Mouse (Mus musculus) thymus, adult 2 months (tissue): ENCODE data around the gene Prkcz. TPM values are rescaled to one million over a fixed set of nuclear protein-coding genes. Genes with fewer than 3 reads are reported as not detected.
A peak's percentile ranks its signal among the peaks of the same experiment; 100 is the strongest.

ENCODE experiments used
- DNase-seq: peaks from one replicate; pipeline ENCODE4 v3.0.0; 2021
- H3K27ac ChIP-seq: fragments of 200-500 bp; 2 replicates; pipeline ENCODE4 v1.5.1; 2012; ENCODE audit warnings: low read length, control low read depth; ENCODE audit not compliant: control insufficient read depth, insufficient read depth
- H3K27me3 ChIP-seq: fragments of 200-500 bp; 2 replicates; pipeline ENCODE4 v1.6.1; 2012; ENCODE audit warnings: mild to moderate bottlenecking, low read length, moderate library complexity, mixed read lengths; ENCODE audit not compliant: control insufficient read depth, insufficient read depth
- H3K36me3 ChIP-seq: fragments of 200-500 bp; 2 replicates; pipeline ENCODE4 v1.6.1; 2012; ENCODE audit warnings: mild to moderate bottlenecking, low read length, moderate library complexity; ENCODE audit not compliant: control insufficient read depth, insufficient read depth
- H3K4me1 ChIP-seq: fragments of 200-500 bp; replicated peaks from 2 replicates; pipeline ENCODE4 v1.6.1; 2012; ENCODE audit warnings: low read length; ENCODE audit not compliant: control insufficient read depth, insufficient read depth
- H3K4me3 ChIP-seq: fragments of 200-500 bp; 2 replicates; pipeline ENCODE4 v1.5.1; 2012; ENCODE audit warnings: mild to moderate bottlenecking, low read length, control low read depth, moderate library complexity; ENCODE audit not compliant: control insufficient read depth, insufficient read depth
- CTCF ChIP-seq: fragments of 200-500 bp; IDR thresholded peaks from 2 replicates; pipeline ENCODE4 v1.5.1; 2012; ENCODE audit warnings: mild to moderate bottlenecking, control low read depth, low read length, moderate library complexity, borderline replicate concordance; ENCODE audit not compliant: control insufficient read depth, poor library complexity, insufficient read depth; ENCODE audit errors: extremely low read depth
- POLR2A ChIP-seq: fragments of 200-500 bp; IDR thresholded peaks from 2 replicates; pipeline ENCODE4 v1.6.1; 2012; ENCODE audit warnings: mild to moderate bottlenecking, low read length, control low read depth, moderate library complexity; ENCODE audit not compliant: control insufficient read depth, poor library complexity, insufficient read depth; ENCODE audit errors: extremely low read depth
- WGBS: fragments of 180-500 bp; shearing (Covaris S2); methylation state at CpG from one replicate; pipeline ENCODE4 v1.1.7; 2018; 5-methylcytosine and 5-hydroxymethylcytosine counted together
- polyA plus RNA-seq: library from polyadenylated mRNA; depleted of rRNA; stranded (reverse); fragments of >200 nt; gene quantifications from 2 replicates; pipeline ENCODE4 v1.2.3, GENCODE M21; 2012

The Prkcz gene
- polyA plus RNA-seq, 1 experiment: 8.5 TPM

GRCm38 (mm10) chr4:155352581-155352980 is 8.6 kb downstream of the Prkcz start:
- H3K27ac ChIP-seq: peak overlapping the region; percentile 16
- H3K27me3 ChIP-seq: no peaks in the 10 kb centered on the region
- no peaks in the 10 kb centered on the region for H3K36me3 ChIP-seq
- TF ChIP-seq POLR2A (no peak), CTCF (no peak)
- peak; percentile 68 for DNase-seq
- no peak overlapping the region for H3K4me3 ChIP-seq
- WGBS: 6% methylated on average over 3 of the region's 3 CpGs
- peaks cover 27% of the 10 kb centered on the region for H3K4me1 ChIP-seq

GRCm38 (mm10) chr4:155346350-155346749 is 14.8 kb downstream of the Prkcz start:
- no peak overlapping the region for H3K4me3 ChIP-seq
- TF ChIP-seq CTCF: no peak
- TF ChIP-seq POLR2A: no peak
- WGBS: 12% methylated on average over 12 of the region's 12 CpGs
- no peak overlapping the region for H3K27ac ChIP-seq
- H3K36me3 ChIP-seq: no peaks in the 10 kb centered on the region
- H3K27me3 ChIP-seq: peaks cover 12% of the 10 kb centered on the region; the same call in 1 of the 2 replicates
- no peak for DNase-seq
- H3K4me1 ChIP-seq: peaks cover 19% of the 10 kb centered on the region

GRCm38 (mm10) chr4:155345608-155345953 is 15.6 kb downstream of the Prkcz start:
- Histone ChIP-seq H3K4me1 (peaks cover 19% of the 10 kb centered on the region), H3K4me3 (peak overlapping the region; percentile 17), H3K27me3 (peaks cover 12% of the 10 kb centered on the region; the same call in 1 of the 2 replicates), H3K36me3 (no peaks in the 10 kb centered on the region), H3K27ac (no peak overlapping the region)
- DNase-seq: peak; percentile 29
- TF ChIP-seq POLR2A (no peak), CTCF (no peak)
- 5% methylated on average over 16 of the region's 16 CpGs for WGBS

- Histone ChIP-seq H3K4me3 (peak overlapping the region; percentile 17), H3K27ac (no peak overlapping the region), H3K36me3 (no peaks in the 10 kb centered on the region), H3K4me1 (peaks cover 19% of the 10 kb centered on the region), H3K27me3 (peaks cover 12% of the 10 kb centered on the region; the same call in 1 of the 2 replicates)
- TF ChIP-seq POLR2A (no peak), CTCF (no peak)
- peak; percentile 35 for DNase-seq
- 13% methylated on average over 47 of the region's 47 CpGs for WGBS
These were observed 16.2 kb downstream of the Prkcz start for GRCm38 (mm10) chr4:155344716-155345607.

- H3K27ac ChIP-seq: no peak overlapping the region
- H3K4me3 ChIP-seq: no peak overlapping the region
- H3K4me1 ChIP-seq: peaks cover 19% of the 10 kb centered on the region
- WGBS: 60% methylated on average over 3 of the region's 3 CpGs
- TF ChIP-seq CTCF: no peak
- TF ChIP-seq POLR2A: no peak
- H3K27me3 ChIP-seq: peaks cover 12% of the 10 kb centered on the region; the same call in 1 of the 2 replicates
- H3K36me3 ChIP-seq: no peaks in the 10 kb centered on the region
- DNase-seq: no peak
These were observed 16.9 kb downstream of the Prkcz start for GRCm38 (mm10) chr4:155344299-155344600.

- Histone ChIP-seq H3K27me3 (peaks cover 12% of the 10 kb centered on the region; the same call in 1 of the 2 replicates), H3K4me3 (no peak overlapping the region), H3K36me3 (no peaks in the 10 kb centered on the region), H3K4me1 (peaks cover 19% of the 10 kb centered on the region), H3K27ac (no peak overlapping the region)
- WGBS: 88% methylated on average over 14 of the region's 14 CpGs
- DNase-seq: no peak
- TF ChIP-seq POLR2A (no peak), CTCF (no peak)
These were observed 17.5 kb downstream of the Prkcz start for GRCm38 (mm10) chr4:155343415-155344298.
